Mouse (Mus musculus) limb, embryonic 14.5 days (tissue): ENCODE results near the gene Mnd1. TPM values are rescaled to one million over a fixed set of nuclear protein-coding genes. Genes with fewer than 3 reads are reported as not detected.

Source experiments
- ATAC-seq: fragments of 200-750 bp; cut with Nextera tagmentation; 2 replicates; pipeline ENCODE4 v1.8.0; 2017; ENCODE audit warnings: low read depth, moderate number of reproducible peaks, moderate TSS enrichment; ENCODE audit not compliant: low FRiP score
- DNase-seq: peaks from one replicate; pipeline ENCODE4 v3.0.0-alpha.2; 2015; ENCODE audit warnings: low spot score
- H3K27ac ChIP-seq: fragments of 300-500 bp; sonication (generic); replicated peaks from 2 replicates; pipeline ENCODE4 v1.5.1; 2014; ENCODE audit warnings: low read depth, mild to moderate bottlenecking, low read length, moderate library complexity, mixed read lengths
- H3K27me3 ChIP-seq: fragments of 300-500 bp; sonication (generic); 2 replicates; pipeline ENCODE4 v1.6.1; 2014; ENCODE audit warnings: low read length, mixed read lengths; ENCODE audit not compliant: control insufficient read depth, insufficient read depth
- H3K36me3 ChIP-seq: fragments of 300-500 bp; sonication (generic); 2 replicates; pipeline ENCODE4 v1.6.1; 2014; ENCODE audit warnings: mild to moderate bottlenecking, low read length, moderate library complexity, mixed read lengths; ENCODE audit not compliant: control insufficient read depth, insufficient read depth
- H3K4me1 ChIP-seq: fragments of 300-500 bp; sonication (generic); 2 replicates; pipeline ENCODE4 v1.6.1; 2014; ENCODE audit warnings: antibody characterized with exemption, low read length, mixed read lengths; ENCODE audit not compliant: control insufficient read depth, insufficient read depth
- H3K4me2 ChIP-seq: fragments of 300-500 bp; sonication (generic); replicated peaks from 2 replicates; pipeline ENCODE4 v1.6.1; 2014; ENCODE audit warnings: low read depth, mild to moderate bottlenecking, low read length, moderate library complexity; ENCODE audit not compliant: severe bottlenecking
- H3K4me3 ChIP-seq: fragments of 300-500 bp; sonication (generic); replicated peaks from 2 replicates; pipeline ENCODE4 v1.5.1; 2014; ENCODE audit warnings: low read length
- H3K9ac ChIP-seq: fragments of 300-500 bp; sonication (generic); 2 replicates; pipeline ENCODE4 v1.6.1; 2014; ENCODE audit warnings: mild to moderate bottlenecking, low read depth, low read length, moderate library complexity; ENCODE audit not compliant: severe bottlenecking
- H3K9me3 ChIP-seq: fragments of 300-500 bp; sonication (generic); 2 replicates; pipeline ENCODE4 v1.6.1; 2016; ENCODE audit warnings: low read length; ENCODE audit not compliant: control insufficient read depth
- POLR2A ChIP-seq: fragments of 200-500 bp; IDR thresholded peaks from 2 replicates; pipeline ENCODE4 v1.8.0; 2012; ENCODE audit warnings: inconsistent platforms, mild to moderate bottlenecking, moderate library complexity, borderline replicate concordance; ENCODE audit not compliant: insufficient read depth, insufficient read length; ENCODE audit errors: extremely low read depth
- WGBS: fragments of 180-500 bp; shearing (Covaris S2); extraction: QIAGEN DNeasy Blood & Tissue Kit; methylation state at CpG from one replicate; pipeline ENCODE4 v1.1.7; 2014; 5-methylcytosine and 5-hydroxymethylcytosine counted together
- polyA plus RNA-seq, 2 experiments: library from polyadenylated mRNA; depleted of rRNA in 1 of 2; stranded (reverse) in 1 of 2; unstranded in 1 of 2; fragments of >200 nt; fragmentation: Nextera tagmentation in 1 of 2; extraction: Ambion mirVana in 1 of 2; gene quantifications; 2 replicates each; pipeline versions ENCODE4 v1.2.1 to v1.2.3; 2012 to 2014

Mnd1 gene
- polyA plus RNA-seq, 2 experiments, result 9.8 to 14.3 TPM

- H3K4me2 ChIP-seq, result no peak overlapping the region
- no peaks in the 10 kb centered on the region for H3K36me3 ChIP-seq
- H3K4me3 ChIP-seq, result no peak overlapping the region
- H3K27ac ChIP-seq, result no peak overlapping the region
- no peaks in the 10 kb centered on the region for H3K27me3 ChIP-seq
- ATAC-seq (peak; percentile 56; the same call in 1 of the 2 replicates), DNase-seq (no peak)
- peaks cover 16% of the 10 kb centered on the region; the same call in 1 of the 2 replicates for H3K4me1 ChIP-seq
- H3K9me3 ChIP-seq, result no peaks in the 10 kb centered on the region
- no peak for TF ChIP-seq POLR2A
- 66% methylated on average over 13 of the region's 13 CpGs for WGBS
- H3K9ac ChIP-seq, result no peak overlapping the region
Observed at GRCm38 (mm10) chr3:84061523-84062453, 93.8 kb downstream of the Mnd1 start.

- 65% methylated on average over 5 of the region's 5 CpGs for WGBS
- Histone ChIP-seq H3K27me3 (no peaks in the 10 kb centered on the region), H3K9me3 (no peaks in the 10 kb centered on the region), H3K4me1 (peaks cover 16% of the 10 kb centered on the region; the same call in 1 of the 2 replicates), H3K27ac (no peak overlapping the region), H3K4me2 (no peak overlapping the region), H3K9ac (no peak overlapping the region), H3K36me3 (no peaks in the 10 kb centered on the region), H3K4me3 (no peak overlapping the region)
- ATAC-seq (no peak), DNase-seq (no peak)
- TF ChIP-seq POLR2A, result no peak
Observed at GRCm38 (mm10) chr3:84060946-84061345, 94.6 kb downstream of the Mnd1 start.

- DNase-seq, result no peak
- Histone ChIP-seq H3K9me3 (no peaks in the 10 kb centered on the region), H3K36me3 (no peaks in the 10 kb centered on the region), H3K4me3 (no peak overlapping the region), H3K9ac (no peak overlapping the region), H3K27me3 (no peaks in the 10 kb centered on the region), H3K4me1 (peaks cover 16% of the 10 kb centered on the region; the same call in 1 of the 2 replicates), H3K4me2 (no peak overlapping the region), H3K27ac (no peak overlapping the region)
- TF ChIP-seq POLR2A, result no peak
- ATAC-seq, result no peak
- WGBS, result 6% methylated on average over 4 of the region's 4 CpGs
Observed at GRCm38 (mm10) chr3:84060128-84060527, 95.5 kb downstream of the Mnd1 start.

GRCm38 (mm10) chr3:84059676-84060075 is 95.9 kb downstream of the Mnd1 start:
- DNase-seq, result peak; percentile 59
- no peak for TF ChIP-seq POLR2A
- no peaks in the 10 kb centered on the region for H3K9me3 ChIP-seq
- peak overlapping the region; percentile 50; the same call in 1 of the 2 replicates for H3K27ac ChIP-seq
- H3K9ac ChIP-seq, result no peak overlapping the region
- H3K36me3 ChIP-seq, result no peaks in the 10 kb centered on the region
- ATAC-seq, result peak; percentile 74
- H3K4me3 ChIP-seq, result no peak overlapping the region
- 4% methylated on average over 4 of the region's 4 CpGs for WGBS
- no peaks in the 10 kb centered on the region for H3K27me3 ChIP-seq
- peaks cover 16% of the 10 kb centered on the region; the same call in 1 of the 2 replicates for H3K4me1 ChIP-seq
- peak overlapping the region; percentile 26; the same call in 1 of the 2 replicates for H3K4me2 ChIP-seq

GRCm38 (mm10) chr3:84059261-84059660 is 96.3 kb downstream of the Mnd1 start:
- ATAC-seq (peak; percentile 84), DNase-seq (peak; percentile 81)
- H3K4me1 ChIP-seq, result peaks cover 16% of the 10 kb centered on the region; the same call in 1 of the 2 replicates
- no peaks in the 10 kb centered on the region for H3K27me3 ChIP-seq
- WGBS, result 13% methylated on average over 13 of the region's 13 CpGs
- no peaks in the 10 kb centered on the region for H3K36me3 ChIP-seq
- H3K9me3 ChIP-seq, result no peaks in the 10 kb centered on the region
- H3K4me2 ChIP-seq, result peak overlapping the region; percentile 26; the same call in 1 of the 2 replicates
- H3K4me3 ChIP-seq, result 0 out of 2 replicates have a peak overlapping the region, but pooled peaks have one; percentile 0
- no peak overlapping the region for H3K9ac ChIP-seq
- H3K27ac ChIP-seq, result peak overlapping the region; percentile 50; the same call in 1 of the 2 replicates
- TF ChIP-seq POLR2A, result no peak
